Mouse (Mus musculus) kidney, adult 2 months (tissue): ENCODE data around the gene Asic3. TPM values are rescaled to one million over a fixed set of nuclear protein-coding genes. Genes with fewer than 3 reads are reported as not detected.

ENCODE experiments used
- DNase-seq: peaks from one replicate; pipeline ENCODE4 v3.0.0; 2021
- H3K27ac ChIP-seq: fragments of 200-500 bp; 2 replicates; pipeline ENCODE4 v1.5.1; 2012; ENCODE audit warnings: low read depth, low read length, control low read depth, inconsistent platforms; ENCODE audit not compliant: insufficient read depth
- H3K27me3 ChIP-seq: fragments of 200-500 bp; replicated peaks from 2 replicates; pipeline ENCODE4 v1.6.1; 2012; ENCODE audit warnings: mild to moderate bottlenecking, moderate library complexity, low read length, inconsistent platforms; ENCODE audit not compliant: control insufficient read depth, insufficient read depth
- H3K36me3 ChIP-seq: fragments of 200-500 bp; 2 replicates; pipeline ENCODE4 v1.6.1; 2012; ENCODE audit warnings: mild to moderate bottlenecking, moderate library complexity, low read length, inconsistent platforms; ENCODE audit not compliant: control insufficient read depth, insufficient read depth
- H3K4me1 ChIP-seq: fragments of 200-500 bp; 2 replicates; pipeline ENCODE4 v1.6.1; 2011; ENCODE audit warnings: low read length; ENCODE audit not compliant: control insufficient read depth, insufficient read depth
- H3K4me3 ChIP-seq: fragments of 200-500 bp; 2 replicates; pipeline ENCODE4 v1.5.1; 2011; ENCODE audit warnings: mild to moderate bottlenecking, low read depth, low read length, control low read depth; ENCODE audit not compliant: insufficient read depth
- CTCF ChIP-seq: fragments of 200-500 bp; conservative IDR thresholded peaks from 2 replicates; pipeline ENCODE4 v1.5.1; 2011; ENCODE audit warnings: low read depth, mild to moderate bottlenecking, control low read depth, low read length, moderate library complexity, mixed read lengths; ENCODE audit not compliant: insufficient read depth, insufficient read length
- POLR2A ChIP-seq: fragments of 200-500 bp; IDR thresholded peaks from one replicate; pipeline ENCODE4 v1.6.1; 2011; ENCODE audit warnings: low read depth, low read length, control low read depth
- WGBS: fragments of 180-500 bp; shearing (Covaris S2); methylation state at CpG from one replicate; pipeline ENCODE4 v1.1.7; 2018; 5-methylcytosine and 5-hydroxymethylcytosine counted together
- polyA plus RNA-seq: library from polyadenylated mRNA; depleted of rRNA; stranded (reverse); fragments of >200 nt; gene quantifications from 2 replicates; pipeline ENCODE4 v1.2.3, GENCODE M21; 2012; rRNA removed

Gene Asic3
- polyA plus RNA-seq, 1 experiment = 0.20 TPM

- DNase-seq = peak; percentile 30
- TF ChIP-seq CTCF = no peak
- no peaks in the 10 kb centered on the region for H3K27me3 ChIP-seq
Observed at GRCm38 (mm10) chr5:24452030-24452690, 39.0 kb downstream of the Asic3 start, which contains the start of gene Agap3. Agap3 (plus strand) TSS chr5:24452177.

GRCm38 (mm10) chr5:24452691-24453233, 39.6 kb downstream of the Asic3 start:
- no peak for DNase-seq
- no peak overlapping the region for H3K27ac ChIP-seq
- no peaks in the 10 kb centered on the region for H3K36me3 ChIP-seq
- H3K27me3 ChIP-seq = no peaks in the 10 kb centered on the region
- peak overlapping the region; percentile 71 for H3K4me3 ChIP-seq
- peaks cover 9% of the 10 kb centered on the region for H3K4me1 ChIP-seq
- TF ChIP-seq CTCF = no peak
- TF ChIP-seq POLR2A = no peak
- 6% methylated on average over 29 of the region's 29 CpGs for WGBS

More at GRCm38 (mm10) chr5:24452030-24452690, 39.0 kb downstream of the Asic3 start, which contains the start of gene Agap3:
- Histone ChIP-seq H3K4me3 (peak within 1 kb of the TSS; percentile 71), H3K36me3 (no peaks in the 10 kb centered on the region), H3K27ac (peak within 1 kb of the TSS; percentile 92), H3K4me1 (peaks cover 10% of the 10 kb centered on the region)
- under 1% methylated on average over 85 of the region's 85 CpGs for WGBS

GRCm38 (mm10) chr5:24453283-24453984, 40.2 kb downstream of the Asic3 start:
- Histone ChIP-seq H3K4me1 (peaks cover 6% of the 10 kb centered on the region), H3K4me3 (peak overlapping the region; percentile 71), H3K36me3 (no peaks in the 10 kb centered on the region), H3K27me3 (no peaks in the 10 kb centered on the region), H3K27ac (no peak overlapping the region)
- TF ChIP-seq POLR2A (no peak), CTCF (no peak)
- WGBS = 38% methylated on average over 5 of the region's 5 CpGs
- no peak for DNase-seq

GRCm38 (mm10) chr5:24453985-24454303, 40.8 kb downstream of the Asic3 start:
- no peak for TF ChIP-seq POLR2A
- TF ChIP-seq CTCF = no peak
- H3K4me1 ChIP-seq = peaks cover 6% of the 10 kb centered on the region
- no peaks in the 10 kb centered on the region for H3K27me3 ChIP-seq
- 40% methylated on average over 2 of the region's 2 CpGs for WGBS
- H3K27ac ChIP-seq = no peak overlapping the region
- no peaks in the 10 kb centered on the region for H3K36me3 ChIP-seq
- H3K4me3 ChIP-seq = no peak overlapping the region
- DNase-seq = no peak

- Histone ChIP-seq H3K27me3 (no peaks in the 10 kb centered on the region), H3K27ac (no peak overlapping the region), H3K36me3 (no peaks in the 10 kb centered on the region), H3K4me3 (no peak overlapping the region), H3K4me1 (peaks cover 6% of the 10 kb centered on the region)
- 74% methylated on average over 3 of the region's 3 CpGs for WGBS
- DNase-seq = no peak
- TF ChIP-seq POLR2A = no peak
- no peak for TF ChIP-seq CTCF
Observed at GRCm38 (mm10) chr5:24455076-24455475, 41.9 kb downstream of the Asic3 start.

GRCm38 (mm10) chr5:24455613-24456012, 42.4 kb downstream of the Asic3 start:
- peaks cover 6% of the 10 kb centered on the region for H3K4me1 ChIP-seq
- H3K4me3 ChIP-seq = no peak overlapping the region
- WGBS = 78% methylated on average over 7 of the region's 7 CpGs
- no peak for TF ChIP-seq CTCF
- no peak for TF ChIP-seq POLR2A
- H3K27me3 ChIP-seq = no peaks in the 10 kb centered on the region
- no peak for DNase-seq
- no peaks in the 10 kb centered on the region for H3K36me3 ChIP-seq
- no peak overlapping the region for H3K27ac ChIP-seq

- H3K36me3 ChIP-seq = no peaks in the 10 kb centered on the region
- no peaks in the 10 kb centered on the region for H3K27me3 ChIP-seq
- no peak for TF ChIP-seq CTCF
- TF ChIP-seq POLR2A = no peak
- no peak overlapping the region for H3K4me3 ChIP-seq
- no peak overlapping the region for H3K27ac ChIP-seq
- 77% methylated on average over 12 of the region's 12 CpGs for WGBS
- no peak for DNase-seq
- H3K4me1 ChIP-seq = peaks cover 9% of the 10 kb centered on the region
Observed at GRCm38 (mm10) chr5:24466762-24467161, 53.6 kb downstream of the Asic3 start.

Other genes starting within 250 kb of the Asic3 start
- gene Nupl2, start 248.4 kb upstream of the Asic3 start, polyA plus RNA-seq = 4.0 and 4.4 TPM in 2 replicates
- 3.1 and 5.5 TPM in 2 replicates for gene Kcnh2, start 61.8 kb upstream of the Asic3 start, polyA plus RNA-seq
- 11.4 and 12.4 TPM in 2 replicates for gene Nos3, start 48.6 kb upstream of the Asic3 start, polyA plus RNA-seq
- gene Atg9b, start 21.2 kb upstream of the Asic3 start, polyA plus RNA-seq = 0.76 and 0.89 TPM in 2 replicates
- gene Abcb8, start 19.7 kb upstream of the Asic3 start, polyA plus RNA-seq = 112 and 117 TPM in 2 replicates
- gene Cdk5, start 10.1 kb downstream of the Asic3 start, polyA plus RNA-seq = 78.0 and 83.2 TPM in 2 replicates
- 56.8 and 66.9 TPM in 2 replicates for gene Slc4a2, start 10.4 kb downstream of the Asic3 start, polyA plus RNA-seq
- 291 and 403 TPM in 2 replicates for gene Fastk, start 31.9 kb downstream of the Asic3 start, polyA plus RNA-seq
- gene Tmub1, start 34.5 kb downstream of the Asic3 start, polyA plus RNA-seq = 60.0 and 68.9 TPM in 2 replicates
- gene Agap3, start 38.8 kb downstream of the Asic3 start, polyA plus RNA-seq = 59.4 and 62.3 TPM in 2 replicates
- 0.05 and 0.11 TPM in 2 replicates for gene Gbx1, start 113.8 kb downstream of the Asic3 start, polyA plus RNA-seq
- gene Asb10, start 127.6 kb downstream of the Asic3 start, polyA plus RNA-seq = 0.38 and 1.6 TPM in 2 replicates
- 0.10 and 0.14 TPM in 2 replicates for gene 4931409K22Rik, start 143.4 kb downstream of the Asic3 start, polyA plus RNA-seq
- 40.2 and 47.6 TPM in 2 replicates for gene Abcf2, start 164.1 kb downstream of the Asic3 start, polyA plus RNA-seq
- 20.2 and 27.5 TPM in 2 replicates for gene Chpf2, start 173.3 kb downstream of the Asic3 start, polyA plus RNA-seq
- 12.4 and 15.9 TPM in 2 replicates for gene Smarcd3, start 211.0 kb downstream of the Asic3 start, polyA plus RNA-seq